Mouse (Mus musculus): ENCODE results near the gene Gadd45g.

DNA sequence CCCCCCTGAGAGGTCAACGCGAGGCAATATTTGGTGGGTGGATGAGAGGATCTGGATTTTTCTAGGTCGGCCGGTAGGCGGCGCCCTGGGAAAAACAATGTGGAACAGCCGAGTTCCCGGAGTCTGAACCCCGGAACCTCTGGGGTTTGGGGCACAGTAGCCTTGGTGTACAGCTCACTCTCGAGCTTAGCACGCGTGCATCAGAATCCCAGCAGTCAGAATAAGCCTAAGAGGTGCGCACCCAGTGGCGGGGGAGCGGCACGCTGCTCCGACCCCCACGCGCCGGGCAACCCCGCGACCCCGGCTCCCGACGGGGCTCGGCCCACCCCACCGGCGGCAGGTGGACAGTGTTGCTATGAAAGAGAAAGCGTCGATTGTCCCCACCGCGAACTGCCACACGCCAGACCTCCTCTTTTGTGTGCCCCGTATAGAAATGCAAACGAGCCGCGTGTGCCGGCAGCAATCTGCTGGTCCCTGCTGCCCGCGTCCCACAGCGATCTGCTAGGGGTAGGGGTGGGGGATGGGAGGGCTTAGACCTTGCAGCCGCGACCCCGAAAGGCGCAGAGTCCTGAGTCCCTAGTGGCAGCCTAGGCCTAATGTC lies 787 bp upstream of the Gadd45g start:
- peak; percentile 58 for TF ChIP-seq CTCF (IDR thresholded peaks at IDR 0.05; ENCODE audit: low read depth)
- TF ChIP-seq EP300 (IDR thresholded peaks at IDR 0.05; ENCODE audit: low read depth), result no peak

Data from heart, postnatal 0 days (tissue).